Mouse (Mus musculus) spleen, adult 12 weeks (tissue): ENCODE measurements around the gene Sema5a.
"Not testable (repeated sequence)": the region's sequence is repeated elsewhere in the genome, so short reads cannot be mapped to it uniquely, and the experiment has no call there.

Experiments
- DNase-seq: peaks from one replicate; pipeline ENCODE4 v3.0.0; 2022; ENCODE audit warnings: low spot score

The Sema5a gene

GRCm38 (mm10) chr15:32244344-32244955, at the start of gene Sema5a:
Gene Sema5a (plus strand): TSS chr15:32244810.
- no peak for DNase-seq

GRCm38 (mm10) chr15:32198076-32198475, 46.5 kb upstream of the Sema5a start:
- DNase-seq: no peak

- no peak for DNase-seq
Measured at GRCm38 (mm10) chr15:32198561-32198960, 46.0 kb upstream of the Sema5a start.

- DNase-seq: no peak
Measured at GRCm38 (mm10) chr15:32203242-32203641, 41.4 kb upstream of the Sema5a start.

GRCm38 (mm10) chr15:32204908-32205307, 39.7 kb upstream of the Sema5a start:
- no peak for DNase-seq

- not testable (repeated sequence) for DNase-seq
Measured at GRCm38 (mm10) chr15:32214687-32215086, 29.9 kb upstream of the Sema5a start.

- DNase-seq: no peak
Measured at GRCm38 (mm10) chr15:32223028-32223427, 21.6 kb upstream of the Sema5a start.

- no peak for DNase-seq
Measured at GRCm38 (mm10) chr15:32225394-32225793, 19.2 kb upstream of the Sema5a start.

GRCm38 (mm10) chr15:32226381-32226780, 18.2 kb upstream of the Sema5a start:
- DNase-seq: no peak

GRCm38 (mm10) chr15:32226888-32227395, 17.7 kb upstream of the Sema5a start:
- no peak for DNase-seq

GRCm38 (mm10) chr15:32230066-32230465, 14.5 kb upstream of the Sema5a start:
- no peak for DNase-seq

- no peak for DNase-seq
Measured at GRCm38 (mm10) chr15:32232189-32232588, 12.4 kb upstream of the Sema5a start.

GRCm38 (mm10) chr15:32232666-32233141, 11.9 kb upstream of the Sema5a start:
- DNase-seq: not testable (repeated sequence)

GRCm38 (mm10) chr15:32233451-32233850, 11.2 kb upstream of the Sema5a start:
- DNase-seq: no peak

- DNase-seq: no peak
Measured at GRCm38 (mm10) chr15:32239099-32239498, 5.5 kb upstream of the Sema5a start.

- no peak for DNase-seq
Measured at GRCm38 (mm10) chr15:32240159-32240558, 4.5 kb upstream of the Sema5a start.

GRCm38 (mm10) chr15:32241666-32242065, 2.9 kb upstream of the Sema5a start:
- DNase-seq: no peak

- no peak for DNase-seq
Measured at GRCm38 (mm10) chr15:32243096-32243785, 1.4 kb upstream of the Sema5a start.

GRCm38 (mm10) chr15:32243824-32244223, 786 bp upstream of the Sema5a start:
- DNase-seq: no peak

- DNase-seq: no peak
Measured at GRCm38 (mm10) chr15:32244956-32245836, 586 bp downstream of the Sema5a start.

GRCm38 (mm10) chr15:32245837-32246670, 1.4 kb downstream of the Sema5a start:
- no peak for DNase-seq
